Mouse (Mus musculus) gastrocnemius, adult 18-20 months (tissue): ENCODE results near the gene Duoxa2. TPM values are rescaled to one million over a fixed set of nuclear protein-coding genes. Genes with fewer than 3 reads are reported as not detected.

Experiments
- DNase-seq: peaks from one replicate; pipeline ENCODE4 v3.0.0; 2021; ENCODE audit warnings: low spot score
- long read RNA-seq, 2 experiments: library from polyadenylated mRNA; stranded (forward); transcript quantifications; one replicate each; pipeline ENCODE4 v2.0.0; 2021
- total RNA-seq, 2 experiments: library from RNA; stranded (reverse); gene quantifications; 2 replicates each; pipeline ENCODE4 v1.2.3; 2021

The Duoxa2 gene
- total RNA-seq = not detected
- long read RNA-seq, experiment 1 = 0 reads
- long read RNA-seq, experiment 2 = 0 reads

- DNase-seq = no peak
These were observed at the start of gene Duoxa2 for GRCm38 (mm10) chr2:122298596-122299490. Gene Duoxa2, plus strand, starts transcription at chr2:122298900.

- DNase-seq = no peak
These were observed 42.7 kb upstream of the Duoxa2 start for GRCm38 (mm10) chr2:122255997-122256396.

- DNase-seq = no peak
These were observed 38.0 kb upstream of the Duoxa2 start for GRCm38 (mm10) chr2:122260729-122261128.

GRCm38 (mm10) chr2:122264690-122265089, 34.0 kb upstream of the Duoxa2 start:
- no peak for DNase-seq

- no peak for DNase-seq
These were observed 32.1 kb upstream of the Duoxa2 start for GRCm38 (mm10) chr2:122266407-122267193.

- DNase-seq = no peak
These were observed 19.9 kb upstream of the Duoxa2 start for GRCm38 (mm10) chr2:122278769-122279168.

GRCm38 (mm10) chr2:122284091-122284490, 14.6 kb upstream of the Duoxa2 start:
- DNase-seq = no peak

- DNase-seq = no peak
These were observed 12.6 kb upstream of the Duoxa2 start for GRCm38 (mm10) chr2:122286137-122286536.

- no peak for DNase-seq
These were observed 3.8 kb upstream of the Duoxa2 start for GRCm38 (mm10) chr2:122294916-122295315.

- no peak for DNase-seq
These were observed 1.2 kb upstream of the Duoxa2 start for GRCm38 (mm10) chr2:122297271-122298095.

- DNase-seq = no peak
These were observed 602 bp upstream of the Duoxa2 start, which contains the start of gene Duox2 for GRCm38 (mm10) chr2:122298096-122298499. Gene Duox2, minus strand, starts transcription at chr2:122298449.

- DNase-seq = no peak
These were observed 1.4 kb downstream of the Duoxa2 start for GRCm38 (mm10) chr2:122299911-122300655.

GRCm38 (mm10) chr2:122300656-122301020, 1.9 kb downstream of the Duoxa2 start:
- DNase-seq = no peak

- peak; percentile 12 for DNase-seq
These were observed 2.6 kb downstream of the Duoxa2 start for GRCm38 (mm10) chr2:122301081-122301920.

- no peak for DNase-seq
These were observed 3.3 kb downstream of the Duoxa2 start for GRCm38 (mm10) chr2:122301921-122302573.

GRCm38 (mm10) chr2:122302574-122303241, 4.0 kb downstream of the Duoxa2 start:
- DNase-seq = peak; percentile 49

- no peak for DNase-seq
These were observed 5.8 kb downstream of the Duoxa2 start for GRCm38 (mm10) chr2:122304544-122304943.

- no peak for DNase-seq
These were observed 6.6 kb downstream of the Duoxa2 start for GRCm38 (mm10) chr2:122305097-122305892.
